Mouse (Mus musculus) T-helper 2 cell (primary cell): ENCODE measurements at regions not wholly inside any gene's neighbourhood (a gene's known extent, or its start where the extent isn't known, plus 50 kb on each side); places are given as distances from the start of the nearest gene placed in this dataset.

Experiments used
- in situ Hi-C: fragments of 300-600 bp; cut with MboI, MseI; formaldehyde crosslinking; loops from one replicate; pipeline ENCODE4 v1.15.1; 2025; ENCODE audit warnings: high pct_unique_total_duplicates

DNA sequence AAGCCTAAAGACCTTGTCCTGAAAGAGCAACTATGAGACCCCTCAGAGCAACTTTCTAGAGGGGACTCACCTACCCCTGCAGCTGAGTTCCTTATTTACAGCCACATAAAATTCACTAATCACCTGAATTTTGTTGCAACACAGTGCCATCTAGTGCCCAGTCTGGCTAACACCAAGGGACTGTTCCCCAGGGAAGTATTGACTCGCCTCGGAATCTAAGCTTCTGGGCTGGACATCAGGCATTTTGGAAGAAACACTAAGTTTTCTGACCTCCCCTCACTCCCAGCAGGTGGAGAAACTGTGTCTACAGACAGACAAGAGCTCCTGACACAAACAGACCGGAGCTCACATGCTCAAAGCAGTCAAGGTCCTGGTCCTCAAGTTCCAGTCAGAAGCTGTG, 343.4 kb downstream of the Rnf144a start:
- in situ Hi-C loops, result loop anchor here (5.0 to 25.0 kb wide), 6 partner anchors 204 to 979 kb away; no protein-coding TSS in a partner anchor

DNA sequence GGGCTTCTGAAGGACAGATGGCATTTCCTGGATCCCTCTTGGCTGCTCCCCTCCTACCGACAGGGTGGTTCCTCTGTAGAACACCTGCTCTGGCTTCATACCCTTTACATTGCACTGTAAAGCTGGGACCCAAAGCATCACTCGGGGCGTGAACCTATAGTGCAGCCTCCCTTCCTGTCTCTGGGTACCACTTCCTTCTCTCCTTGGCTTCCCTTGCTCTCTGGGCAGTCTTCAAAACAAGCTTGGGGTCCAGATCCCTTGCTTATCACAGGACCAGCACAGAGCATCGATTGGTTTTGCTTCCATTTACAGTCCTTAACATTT, 346.4 kb downstream of the Rnf144a start:
- in situ Hi-C loops, result loop anchor here (5.0 to 25.0 kb wide), 3 partner anchors 81 to 806 kb away; no protein-coding TSS in a partner anchor

GRCm38 (mm10) chr12:26067866-26068684, 347.0 kb downstream of the Rnf144a start:
- in situ Hi-C loops, result loop anchor here (5.0 to 25.0 kb wide), 3 partner anchors 81 to 806 kb away; no protein-coding TSS in a partner anchor

DNA sequence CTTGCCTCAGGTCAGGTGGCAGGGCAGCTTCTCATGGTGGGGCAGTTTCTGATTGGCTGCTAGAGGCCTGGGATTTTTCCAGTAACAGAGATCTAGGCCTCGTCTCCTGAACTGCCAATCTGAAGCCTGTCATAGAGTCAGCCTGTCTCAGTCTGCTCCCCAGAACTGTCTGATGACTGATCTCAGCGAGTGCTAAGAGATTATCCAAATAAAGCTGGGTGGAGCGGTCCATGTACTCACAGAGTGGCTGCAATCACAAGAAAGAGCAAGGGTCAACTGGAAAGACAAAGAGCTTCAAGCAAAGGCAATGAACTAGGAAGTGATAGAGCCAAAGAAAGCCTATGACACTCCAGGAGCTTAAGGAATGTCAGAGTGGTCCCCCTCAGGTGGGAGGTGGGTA, 354.7 kb downstream of the Rnf144a start:
- in situ Hi-C loops, result loop anchor here (10.0 to 25.0 kb wide), 2 partner anchors 96 to 798 kb away; no protein-coding TSS in a partner anchor

- in situ Hi-C loops, result loop anchor here (25.0 kb wide), 1 partner anchor 797 kb away; no protein-coding TSS in a partner anchor
Measured at GRCm38 (mm10) chr12:26059090-26059489, 356.0 kb downstream of the Rnf144a start.

GRCm38 (mm10) chr12:26057491-26058054, 357.5 kb downstream of the Rnf144a start:
- in situ Hi-C loops, result loop anchor here (25.0 kb wide), 1 partner anchor 795 kb away; no protein-coding TSS in a partner anchor

DNA sequence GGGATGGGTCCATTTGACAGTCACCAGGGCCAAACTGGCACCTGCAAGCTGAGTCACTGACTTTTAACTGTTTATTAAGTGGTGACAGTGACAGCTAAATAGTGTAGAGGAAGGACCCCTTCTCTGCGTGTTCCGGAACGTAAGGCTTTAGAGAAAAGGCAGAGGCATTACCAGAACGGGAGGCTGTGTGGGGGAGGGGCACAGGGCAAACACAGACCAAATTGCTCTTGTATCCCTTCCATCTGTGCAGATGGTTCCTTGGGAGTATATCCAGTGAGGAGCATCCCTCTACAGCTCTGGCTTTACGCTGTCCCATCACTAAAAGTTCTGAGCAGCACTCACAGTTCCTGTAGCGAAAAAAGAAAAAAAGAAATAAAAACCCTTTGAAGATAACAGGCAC, 368.1 kb downstream of the Rnf144a start:
- in situ Hi-C loops, result no loop called here

DNA sequence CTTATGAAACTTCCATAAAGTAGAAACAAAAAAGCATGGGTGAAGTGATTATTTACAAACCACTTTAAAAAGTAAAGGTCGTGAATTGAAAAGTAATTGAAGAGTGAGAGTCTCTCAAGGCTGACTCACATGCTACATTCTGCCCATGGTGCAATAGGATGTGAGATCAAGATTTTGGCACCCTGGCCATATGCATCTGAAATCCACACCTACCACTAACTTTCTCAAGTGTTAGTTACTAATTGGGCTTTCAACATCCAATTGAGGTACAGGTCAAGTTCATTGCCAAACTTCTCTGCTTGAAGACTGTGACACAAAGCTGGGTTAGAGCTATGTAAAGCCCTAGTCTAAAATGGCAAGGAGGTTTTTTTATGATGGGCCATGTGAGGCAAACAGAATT, 369.7 kb downstream of the Rnf144a start:
- in situ Hi-C loops, result no loop called here

DNA sequence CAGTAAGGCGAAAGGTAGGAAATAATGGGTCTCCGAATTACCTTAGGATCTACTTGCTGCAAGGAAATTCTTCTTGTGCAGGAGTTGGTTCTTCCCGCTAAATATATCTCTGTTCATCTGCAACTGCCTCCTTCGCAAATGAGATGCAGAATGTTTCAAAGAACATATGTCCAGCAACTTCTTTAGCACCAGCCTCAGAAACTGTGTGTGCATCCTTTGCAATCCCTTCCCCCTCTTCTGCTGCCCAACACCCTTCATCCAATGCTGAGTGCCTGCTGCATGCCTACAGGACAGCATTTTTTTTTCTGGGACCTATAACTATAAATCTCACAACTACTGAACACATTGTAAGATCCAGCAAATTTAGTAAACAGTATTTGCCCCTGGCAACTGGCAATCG, 402.1 kb downstream of the Rnf144a start:
- in situ Hi-C loops, result no loop called here

- in situ Hi-C loops, result no loop called here
Measured at GRCm38 (mm10) chr12:25994063-25994462, 421.0 kb downstream of the Rnf144a start.

DNA sequence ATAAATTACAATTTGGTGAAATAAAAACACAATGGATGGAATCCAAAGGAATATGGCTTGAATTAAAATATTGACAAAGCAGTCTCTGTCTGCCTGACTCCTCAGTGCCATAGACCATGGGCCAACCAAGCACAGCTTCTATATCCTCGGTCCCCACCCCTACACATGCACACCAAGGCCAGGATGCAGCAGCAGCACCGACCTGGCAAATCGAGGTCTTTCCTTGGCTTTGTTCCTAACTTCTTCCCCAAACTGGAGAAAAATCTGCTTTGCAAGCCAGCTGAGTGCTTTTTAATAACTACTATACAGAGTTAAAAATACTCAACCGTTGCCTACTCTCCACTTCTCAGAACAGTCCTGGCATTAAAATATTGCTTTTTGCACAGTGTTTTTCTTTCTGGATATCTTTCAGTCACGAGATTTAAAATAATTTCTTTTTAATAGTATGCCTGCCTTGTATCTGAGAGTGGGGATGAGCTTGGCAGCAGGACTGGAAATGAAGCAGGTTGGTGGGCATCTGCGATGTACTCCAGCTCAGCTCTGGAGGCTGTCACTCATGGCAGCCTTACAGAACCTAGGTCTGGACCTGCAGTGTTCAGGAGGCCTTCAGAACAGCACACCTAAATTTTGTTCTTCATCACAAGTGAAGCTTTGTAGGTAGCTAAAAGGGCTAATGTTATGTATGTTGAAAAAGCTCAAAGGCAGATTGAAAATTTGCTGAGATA, 423.1 kb downstream of the Rnf144a start:
- in situ Hi-C loops, result no loop called here

DNA sequence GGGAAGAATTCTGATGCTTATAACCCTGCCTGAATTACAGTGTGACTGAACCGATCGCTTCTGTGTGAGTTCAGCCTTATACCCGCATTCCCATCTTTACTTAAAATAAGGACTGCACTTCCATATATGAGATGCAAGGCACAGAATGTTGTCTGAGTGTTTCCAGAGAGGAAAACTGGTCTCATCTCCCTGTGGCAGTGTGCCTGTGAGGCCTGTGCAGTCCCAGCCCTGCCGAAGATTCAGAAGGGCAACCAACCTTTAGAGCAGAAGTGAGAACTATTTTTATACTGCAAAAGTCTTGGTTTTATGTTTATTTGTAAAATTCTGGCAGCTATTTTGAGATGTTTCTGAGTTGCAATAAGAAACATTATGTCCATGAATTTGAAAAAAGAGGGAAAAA, 432.5 kb downstream of the Rnf144a start:
- in situ Hi-C loops, result no loop called here

DNA sequence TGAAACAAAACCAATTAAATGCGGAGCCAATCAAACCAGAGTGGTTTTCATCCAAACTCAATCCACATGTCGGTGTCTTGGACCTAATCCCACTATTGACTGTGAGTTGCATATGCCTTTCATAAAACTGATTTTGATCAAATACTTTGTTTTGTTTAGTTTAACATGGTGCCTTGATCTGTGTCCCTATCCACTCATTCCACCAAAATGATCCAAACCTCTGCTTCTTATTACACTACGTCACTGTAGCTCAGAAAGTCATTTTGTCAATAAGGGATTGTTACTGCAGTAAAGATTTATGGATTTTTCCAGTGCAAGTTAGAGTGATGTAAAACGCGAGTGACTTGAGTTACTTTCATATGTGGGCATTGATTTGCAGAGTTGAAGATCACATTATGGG, 436.7 kb downstream of the Rnf144a start:
- in situ Hi-C loops, result no loop called here

DNA sequence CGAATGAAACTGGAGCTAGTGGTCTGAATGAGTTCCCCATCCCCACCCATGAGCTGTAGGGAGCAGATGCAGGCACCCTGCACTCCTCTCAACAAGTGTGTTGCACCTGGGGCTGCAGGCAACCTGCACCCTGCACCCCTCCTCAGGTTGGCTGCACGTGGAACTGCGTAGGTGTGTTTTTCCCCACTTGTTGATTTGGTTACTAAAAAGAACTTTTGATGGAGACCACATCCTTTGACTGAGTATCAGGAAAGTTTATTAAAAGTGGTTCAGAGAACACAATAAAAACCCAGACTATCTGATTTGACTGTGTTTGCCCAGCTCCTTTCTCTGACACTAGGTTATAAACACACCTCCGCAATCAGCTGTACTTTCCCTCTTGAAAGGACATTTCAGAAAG, 456.5 kb downstream of the Rnf144a start:
- in situ Hi-C loops, result no loop called here

DNA sequence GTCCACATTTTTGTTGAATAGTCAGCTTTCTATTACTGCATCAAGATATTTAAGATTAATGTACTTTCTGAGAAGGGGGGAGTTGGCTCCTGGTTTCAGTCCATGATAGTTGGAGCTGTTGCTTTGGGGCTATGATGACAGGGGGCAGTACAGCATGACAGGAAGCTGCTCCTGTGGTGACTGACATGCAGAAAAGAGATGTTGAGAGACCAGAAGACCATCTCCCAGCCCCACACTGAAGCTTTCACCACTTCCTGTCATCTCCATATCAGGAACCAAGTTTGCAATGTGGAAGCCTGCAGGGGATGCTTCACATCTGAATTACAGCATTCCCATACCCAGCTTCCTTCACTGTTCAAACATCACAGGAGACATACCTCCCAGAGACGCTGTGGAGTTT, 457.5 kb downstream of the Rnf144a start:
- in situ Hi-C loops, result no loop called here

DNA sequence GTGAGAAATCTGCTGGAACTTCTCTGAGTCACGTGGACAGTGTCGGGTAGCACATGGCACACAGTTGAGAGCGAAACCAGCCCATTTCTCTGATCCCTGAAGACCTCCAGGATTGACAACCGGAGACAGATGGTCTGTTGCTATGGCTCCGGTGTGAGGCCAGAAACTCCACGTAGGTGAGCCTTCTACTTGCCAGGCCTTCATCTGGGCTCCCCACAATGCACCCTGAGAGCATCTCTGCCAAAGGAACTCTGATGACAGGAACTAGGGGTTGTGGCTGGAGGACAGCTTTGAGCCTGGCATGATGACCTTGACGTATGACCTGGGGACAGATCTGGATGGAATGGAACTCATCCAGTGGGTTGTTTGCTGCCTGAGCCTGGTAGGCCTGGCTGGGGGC, 467.9 kb downstream of the Rnf144a start:
- in situ Hi-C loops, result loop anchor here (25.0 kb wide), 1 partner anchor 1365 kb away; no protein-coding TSS in a partner anchor

- in situ Hi-C loops, result loop anchor here (25.0 kb wide), 1 partner anchor 1366 kb away; no protein-coding TSS in a partner anchor
Measured at GRCm38 (mm10) chr12:25946121-25946520, 468.9 kb downstream of the Rnf144a start.

DNA sequence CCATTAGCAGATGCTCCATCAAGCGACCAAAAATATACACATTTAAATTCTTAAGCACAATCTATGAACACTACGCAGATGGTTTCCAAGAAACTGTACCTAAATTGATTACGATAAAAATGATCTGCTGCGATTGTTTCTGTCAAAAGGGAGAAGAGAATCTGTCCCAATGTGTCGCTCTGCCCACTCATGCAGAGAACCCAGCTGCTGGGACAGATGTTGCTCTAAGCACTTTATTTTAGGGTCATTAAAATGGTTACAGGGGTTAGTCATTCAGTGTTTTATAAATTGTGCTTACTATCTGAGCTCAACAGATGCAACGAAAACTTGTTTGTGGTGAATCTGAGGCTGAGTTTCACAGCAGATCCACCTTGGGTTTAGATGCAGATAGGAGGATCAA, 476.2 kb downstream of the Rnf144a start:
- in situ Hi-C loops, result loop anchor here (25.0 kb wide), 1 partner anchor 1373 kb away; no protein-coding TSS in a partner anchor

DNA sequence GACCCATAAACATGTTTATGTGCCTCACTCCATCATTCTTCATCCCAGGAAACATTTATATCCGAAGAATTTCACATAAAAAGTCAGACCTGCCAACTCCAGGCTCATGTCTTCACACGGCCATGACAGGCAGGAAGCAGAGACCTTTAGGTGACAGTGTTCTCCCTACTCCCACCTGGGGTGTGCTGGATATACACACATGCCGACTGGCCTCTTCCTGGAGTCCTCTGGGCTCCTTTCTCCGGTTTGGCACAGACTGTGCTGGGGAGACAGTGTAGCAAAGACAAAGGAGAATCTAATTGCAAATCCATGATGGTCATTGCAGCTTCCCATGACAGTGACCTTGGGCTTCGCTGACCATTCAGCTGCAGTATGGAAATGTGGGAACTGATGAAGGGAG, 480.1 kb downstream of the Rnf144a start:
- in situ Hi-C loops, result loop anchor here (25.0 kb wide), 1 partner anchor 1377 kb away; no protein-coding TSS in a partner anchor

DNA sequence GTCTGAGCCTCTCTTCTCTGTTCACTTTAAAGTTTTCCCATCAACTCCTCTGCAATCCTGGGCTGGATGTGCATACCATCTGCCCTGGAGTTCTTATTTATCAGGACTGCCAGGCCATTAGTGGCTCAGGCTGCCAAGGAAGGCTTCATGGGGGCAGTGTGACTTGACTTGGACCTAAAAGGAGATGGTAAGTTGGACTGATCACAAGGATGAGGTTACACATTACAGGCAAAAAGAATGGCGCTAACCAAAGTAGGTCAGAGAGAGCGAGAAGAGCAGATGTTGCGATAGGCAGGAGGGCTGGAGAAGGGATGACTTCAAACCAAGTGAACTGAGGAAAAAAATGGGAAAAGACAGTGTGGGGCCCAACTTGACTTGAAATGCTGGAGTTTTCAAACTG, 480.5 kb downstream of the Rnf144a start:
- in situ Hi-C loops, result loop anchor here (25.0 kb wide), 1 partner anchor 1378 kb away; no protein-coding TSS in a partner anchor

DNA sequence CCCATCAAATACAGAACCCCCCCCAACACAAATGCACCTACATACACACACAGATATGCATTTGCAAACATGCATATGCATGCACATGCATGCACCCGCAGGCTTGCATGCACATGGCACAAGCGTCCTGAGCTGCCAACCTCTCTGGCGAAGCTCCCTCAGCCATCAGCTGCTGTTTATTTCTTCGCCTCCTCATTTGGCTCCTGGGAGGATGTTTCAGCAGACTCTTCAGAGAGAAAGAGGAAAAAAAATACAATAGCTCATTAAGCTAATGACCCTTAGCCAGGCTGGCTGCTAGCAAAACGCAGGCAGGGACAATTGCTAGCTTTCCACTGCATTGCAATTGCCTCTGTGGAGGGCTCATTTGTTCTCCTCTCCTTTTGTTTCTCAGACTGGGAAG, 488.7 kb downstream of the Rnf144a start:
- in situ Hi-C loops, result loop anchor here (25.0 kb wide), 1 partner anchor 1386 kb away; no protein-coding TSS in a partner anchor

DNA sequence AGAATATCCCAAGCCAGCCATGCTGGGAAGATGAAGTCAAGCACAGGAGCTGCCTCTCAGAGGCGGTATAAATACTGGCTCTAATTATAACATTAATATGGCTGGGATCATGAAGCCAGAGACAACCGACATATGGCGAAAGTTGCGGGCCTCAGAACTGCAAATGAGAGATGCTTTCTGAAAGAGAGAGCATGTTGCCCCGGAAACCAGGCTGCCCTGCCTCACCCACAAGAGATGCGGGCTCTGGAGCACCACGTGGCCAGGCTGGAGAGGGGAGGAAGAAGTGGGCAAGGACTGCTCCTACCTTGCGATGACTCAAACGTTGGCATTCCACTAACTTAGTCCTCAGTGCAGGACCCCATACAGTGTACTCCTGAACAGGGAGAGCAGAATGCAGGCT, 490.5 kb downstream of the Rnf144a start:
- in situ Hi-C loops, result no loop called here
